Mouse (Mus musculus): ENCODE results near the gene Ctdspl2. TPM values are rescaled to one million over a fixed set of nuclear protein-coding genes. Genes with fewer than 3 reads are reported as not detected.

Gene Ctdspl2
- total and polyA plus RNA-seq, 3 experiments, result 5.3 to 107 (median 79.1) TPM

DNA sequence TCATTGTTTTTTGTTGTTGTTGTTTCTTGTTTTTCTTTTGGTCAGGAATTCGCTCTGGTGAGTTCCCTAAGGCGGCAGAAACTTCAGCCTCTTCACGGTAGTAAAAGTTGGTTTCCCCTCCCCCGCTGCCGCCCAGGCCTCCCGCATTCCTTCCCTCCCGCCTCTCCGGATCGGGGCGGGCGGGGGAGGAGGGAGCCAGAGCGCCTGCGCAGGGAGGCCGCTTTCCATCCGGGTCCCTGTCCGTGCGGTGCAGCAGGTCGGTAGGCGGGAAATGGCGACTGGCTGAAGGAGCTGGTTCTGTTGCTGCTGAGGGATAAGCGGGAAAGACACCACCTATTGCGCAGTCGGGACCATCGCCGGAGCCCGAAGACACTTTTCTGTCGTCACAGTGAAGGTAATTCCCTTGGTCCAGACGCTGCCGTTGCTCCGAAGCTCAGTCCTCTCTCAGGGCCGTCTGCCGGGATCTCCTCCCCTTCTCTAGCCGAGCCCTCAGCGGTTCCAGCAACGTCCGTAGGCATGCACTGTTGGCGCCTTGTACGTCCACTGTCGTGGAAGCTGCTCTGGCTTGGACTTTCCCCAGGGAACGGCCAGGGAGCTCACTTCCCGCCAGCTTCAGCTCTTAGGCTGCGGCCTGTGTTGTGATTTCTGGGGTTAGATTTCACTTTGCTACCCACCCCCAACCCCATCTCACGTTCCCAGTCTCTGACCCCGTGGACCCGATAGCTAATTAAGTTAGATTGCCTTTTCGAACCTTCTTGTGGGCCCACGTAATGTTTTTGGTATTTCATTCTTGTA, 620 bp downstream of the Ctdspl2 start:
- peak overlapping the region; percentile 98 for H3K4me3 ChIP-seq (ENCODE audit: low read depth, low read length)
- no peaks in the 10 kb centered on the region for H3K9me3 ChIP-seq (replicated peaks)
- ATAC-seq (ENCODE audit: extremely low read depth, insufficient number of reproducible peaks, low FRiP score, poor library complexity, severe bottlenecking) (peak; percentile 62), DNase-seq (ENCODE audit: low spot score) (peak; percentile 90)
- peaks cover 23% of the 10 kb centered on the region for H3K36me3 ChIP-seq (replicated peaks)
- no peak for TF ChIP-seq CTCF (IDR thresholded peaks at IDR 0.05; ENCODE audit: low read depth, low read length)
- TF ChIP-seq GATA2 (IDR thresholded peaks at IDR 0.05; ENCODE audit: borderline replicate concordance, low read depth, low read length), result no peak
- TF ChIP-seq TAL1 (conservative IDR thresholded peaks at IDR 0.05; ENCODE audit: low read depth, low read length), result no peak
- TF ChIP-seq POLR2AphosphoS5 (IDR thresholded peaks at IDR 0.05; ENCODE audit: insufficient replicate concordance, low read depth, low read length), result no peak
- no peak for TF ChIP-seq GATA1 (IDR thresholded peaks at IDR 0.05; ENCODE audit: borderline replicate concordance, low read length)
- peaks cover 24% of the 10 kb centered on the region for H3K4me1 ChIP-seq (ENCODE audit: insufficient read depth, low read depth, low read length)
- no peaks in the 10 kb centered on the region for H3K27me3 ChIP-seq (ENCODE audit: insufficient read depth, low read length)

- ATAC-seq (ENCODE audit: extremely low read depth, insufficient number of reproducible peaks, low FRiP score, poor library complexity, severe bottlenecking) (no peak), DNase-seq (ENCODE audit: low spot score) (no peak)
- H3K27me3 ChIP-seq (ENCODE audit: insufficient read depth, low read length), result no peaks in the 10 kb centered on the region
- peaks cover 28% of the 10 kb centered on the region for H3K36me3 ChIP-seq (replicated peaks)
- H3K4me3 ChIP-seq (ENCODE audit: low read depth, low read length), result peak overlapping the region; percentile 98
- no peak for TF ChIP-seq TAL1 (conservative IDR thresholded peaks at IDR 0.05; ENCODE audit: low read depth, low read length)
- no peak for TF ChIP-seq CTCF (IDR thresholded peaks at IDR 0.05; ENCODE audit: low read depth, low read length)
- no peak for TF ChIP-seq GATA2 (IDR thresholded peaks at IDR 0.05; ENCODE audit: borderline replicate concordance, low read depth, low read length)
- TF ChIP-seq POLR2AphosphoS5 (IDR thresholded peaks at IDR 0.05; ENCODE audit: insufficient replicate concordance, low read depth, low read length), result no peak
- TF ChIP-seq GATA1 (IDR thresholded peaks at IDR 0.05; ENCODE audit: borderline replicate concordance, low read length), result no peak
- H3K9me3 ChIP-seq (replicated peaks), result no peaks in the 10 kb centered on the region
- peaks cover 24% of the 10 kb centered on the region for H3K4me1 ChIP-seq (ENCODE audit: insufficient read depth, low read depth, low read length)
Measured at GRCm38 (mm10) chr2:121957216-121957792, 1.5 kb downstream of the Ctdspl2 start.

DNA sequence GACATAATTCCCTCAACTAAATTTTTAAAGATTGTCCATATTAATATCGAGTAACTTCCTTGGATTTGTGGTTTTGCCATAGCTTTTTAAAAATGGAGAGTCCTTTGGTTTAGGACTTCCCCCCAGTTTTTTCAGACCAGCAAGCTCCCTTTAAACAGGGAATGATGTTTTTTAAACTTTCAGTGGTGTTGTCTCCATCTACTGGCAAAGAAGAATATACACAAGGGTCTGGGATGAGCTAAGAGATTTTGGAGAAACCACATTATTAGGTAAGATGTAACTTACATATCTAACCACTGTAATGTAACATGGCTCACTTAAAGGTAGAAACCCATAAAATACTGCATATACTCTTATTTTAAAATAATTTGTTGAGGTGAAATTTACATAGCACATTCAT, 39.9 kb downstream of the Ctdspl2 start:
- Histone ChIP-seq H3K27me3 (ENCODE audit: insufficient read depth, low read length) (no peaks in the 10 kb centered on the region), H3K4me3 (ENCODE audit: low read depth, low read length) (no peak overlapping the region), H3K4me1 (ENCODE audit: insufficient read depth, low read depth, low read length) (no peaks in the 10 kb centered on the region), H3K36me3 (replicated peaks) (peaks cover 47% of the 10 kb centered on the region), H3K9me3 (replicated peaks) (no peaks in the 10 kb centered on the region)
- no peak for ATAC-seq (ENCODE audit: extremely low read depth, insufficient number of reproducible peaks, low FRiP score, poor library complexity, severe bottlenecking)
- DNase-seq (ENCODE audit: low spot score), result no peak
- TF ChIP-seq TAL1 (conservative IDR thresholded peaks at IDR 0.05; ENCODE audit: low read depth, low read length) (no peak), POLR2AphosphoS5 (IDR thresholded peaks at IDR 0.05; ENCODE audit: insufficient replicate concordance, low read depth, low read length) (no peak), GATA2 (IDR thresholded peaks at IDR 0.05; ENCODE audit: borderline replicate concordance, low read depth, low read length) (no peak), GATA1 (IDR thresholded peaks at IDR 0.05; ENCODE audit: borderline replicate concordance, low read length) (no peak), CTCF (IDR thresholded peaks at IDR 0.05; ENCODE audit: low read depth, low read length) (no peak)

DNA sequence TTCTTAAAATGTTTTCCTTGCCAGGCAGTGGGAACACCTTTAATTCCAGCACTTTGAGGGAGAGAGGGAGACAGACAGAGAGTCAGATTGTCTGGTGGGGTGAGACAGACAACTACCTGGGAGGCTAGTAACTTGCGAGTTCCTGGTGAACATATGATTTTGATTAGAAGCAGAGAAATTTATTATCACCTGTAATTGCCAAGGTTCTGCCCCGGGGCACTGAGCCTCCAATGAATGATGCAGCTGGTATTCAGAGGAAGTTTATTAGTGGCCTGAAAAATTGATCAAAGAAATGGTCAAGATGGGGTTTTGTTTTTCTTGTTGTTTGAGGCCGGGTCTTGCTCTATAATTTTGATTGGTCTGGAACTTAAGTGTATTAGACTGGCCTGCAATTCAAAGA, 53.0 kb downstream of the Ctdspl2 start:
- ATAC-seq (ENCODE audit: extremely low read depth, insufficient number of reproducible peaks, low FRiP score, poor library complexity, severe bottlenecking) (no peak), DNase-seq (ENCODE audit: low spot score) (no peak)
- TF ChIP-seq CTCF (IDR thresholded peaks at IDR 0.05; ENCODE audit: low read depth, low read length) (no peak), TAL1 (conservative IDR thresholded peaks at IDR 0.05; ENCODE audit: low read depth, low read length) (no peak), POLR2AphosphoS5 (IDR thresholded peaks at IDR 0.05; ENCODE audit: insufficient replicate concordance, low read depth, low read length) (no peak), GATA2 (IDR thresholded peaks at IDR 0.05; ENCODE audit: borderline replicate concordance, low read depth, low read length) (no peak), GATA1 (IDR thresholded peaks at IDR 0.05; ENCODE audit: borderline replicate concordance, low read length) (no peak)
- H3K4me3 ChIP-seq (ENCODE audit: low read depth, low read length), result no peak overlapping the region
- H3K4me1 ChIP-seq (ENCODE audit: insufficient read depth, low read depth, low read length), result no peaks in the 10 kb centered on the region
- H3K27me3 ChIP-seq (ENCODE audit: insufficient read depth, low read length), result no peaks in the 10 kb centered on the region
- no peaks in the 10 kb centered on the region for H3K9me3 ChIP-seq (replicated peaks)
- H3K36me3 ChIP-seq (replicated peaks), result peaks cover 50% of the 10 kb centered on the region

DNA sequence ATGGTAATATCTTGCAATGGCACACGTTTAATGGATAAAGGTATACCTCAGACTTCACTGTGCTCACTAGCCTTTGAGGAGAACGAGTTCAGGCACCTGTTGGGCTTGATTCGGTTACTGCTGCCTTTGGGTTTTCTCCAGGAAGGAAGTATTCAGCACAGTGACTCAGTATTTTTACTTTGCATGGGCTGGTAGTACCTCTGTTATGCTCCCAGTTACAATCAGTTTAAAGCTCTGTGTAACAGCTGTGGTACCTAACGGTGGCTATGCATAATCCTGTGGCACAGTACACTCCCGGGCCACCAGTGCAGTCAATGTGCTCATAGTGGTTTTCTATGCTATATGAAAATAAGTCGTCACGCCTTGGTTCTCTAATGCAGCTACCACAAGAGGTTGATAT, 55.6 kb downstream of the Ctdspl2 start:
- ATAC-seq (ENCODE audit: extremely low read depth, insufficient number of reproducible peaks, low FRiP score, poor library complexity, severe bottlenecking) (no peak), DNase-seq (ENCODE audit: low spot score) (no peak)
- no peak overlapping the region for H3K4me3 ChIP-seq (ENCODE audit: low read depth, low read length)
- H3K27me3 ChIP-seq (ENCODE audit: insufficient read depth, low read length), result no peaks in the 10 kb centered on the region
- no peaks in the 10 kb centered on the region for H3K9me3 ChIP-seq (replicated peaks)
- H3K4me1 ChIP-seq (ENCODE audit: insufficient read depth, low read depth, low read length), result no peaks in the 10 kb centered on the region
- TF ChIP-seq GATA2 (IDR thresholded peaks at IDR 0.05; ENCODE audit: borderline replicate concordance, low read depth, low read length) (no peak), POLR2AphosphoS5 (IDR thresholded peaks at IDR 0.05; ENCODE audit: insufficient replicate concordance, low read depth, low read length) (no peak), GATA1 (IDR thresholded peaks at IDR 0.05; ENCODE audit: borderline replicate concordance, low read length) (no peak), CTCF (IDR thresholded peaks at IDR 0.05; ENCODE audit: low read depth, low read length) (no peak), TAL1 (conservative IDR thresholded peaks at IDR 0.05; ENCODE audit: low read depth, low read length) (no peak)
- peaks cover 47% of the 10 kb centered on the region for H3K36me3 ChIP-seq (replicated peaks)

GRCm38 (mm10) chr2:122018705-122019104, 62.9 kb downstream of the Ctdspl2 start:
- no peaks in the 10 kb centered on the region for H3K9me3 ChIP-seq (replicated peaks)
- no peak for ATAC-seq (ENCODE audit: extremely low read depth, insufficient number of reproducible peaks, low FRiP score, poor library complexity, severe bottlenecking)
- H3K36me3 ChIP-seq (replicated peaks), result peaks cover 27% of the 10 kb centered on the region
- H3K27me3 ChIP-seq (ENCODE audit: insufficient read depth, low read length), result no peaks in the 10 kb centered on the region
- TF ChIP-seq GATA2 (IDR thresholded peaks at IDR 0.05; ENCODE audit: borderline replicate concordance, low read depth, low read length) (no peak), TAL1 (conservative IDR thresholded peaks at IDR 0.05; ENCODE audit: low read depth, low read length) (no peak), GATA1 (IDR thresholded peaks at IDR 0.05; ENCODE audit: borderline replicate concordance, low read length) (no peak), POLR2AphosphoS5 (IDR thresholded peaks at IDR 0.05; ENCODE audit: insufficient replicate concordance, low read depth, low read length) (no peak), CTCF (IDR thresholded peaks at IDR 0.05; ENCODE audit: low read depth, low read length) (no peak)
- no peak overlapping the region for H3K4me3 ChIP-seq (ENCODE audit: low read depth, low read length)
- no peaks in the 10 kb centered on the region; the same call in 1 of the 2 replicates for H3K4me1 ChIP-seq (ENCODE audit: insufficient read depth, low read depth, low read length)
- no peak for DNase-seq (ENCODE audit: low spot score)
